Mouse (Mus musculus) CH12.LX (cell line): ENCODE data around the gene Cdhr2. TPM values are rescaled to one million over a fixed set of nuclear protein-coding genes. Genes with fewer than 3 reads are reported as not detected.

Experiments
- DNase-seq: peaks from one replicate; pipeline ENCODE4 v3.0.0-alpha.2; 2013; ENCODE audit errors: extremely low read depth
- H3K27ac ChIP-seq: 2 replicates; pipeline ENCODE4 v1.5.1; 2012; ENCODE audit warnings: low read depth, mild to moderate bottlenecking, control low read depth, moderate library complexity; ENCODE audit not compliant: insufficient read depth
- H3K27me3 ChIP-seq: replicated peaks from 2 replicates; pipeline ENCODE3; 2012; ENCODE audit warnings: inconsistent platforms
- H3K36me3 ChIP-seq, 2 experiments: replicated peaks in 1 of 2; 2 replicates each; pipeline versions ENCODE3 to v1.6.1; 2012; ENCODE audit warnings: inconsistent platforms in 1 of 2, low read length in 1 of 2, mild to moderate bottlenecking in 1 of 2, mixed read lengths in 1 of 2, moderate library complexity in 1 of 2; ENCODE audit not compliant: control insufficient read depth in 1 of 2, insufficient read depth in 1 of 2
- H3K4me1 ChIP-seq, 2 experiments: 2 replicates each; pipeline ENCODE4 v1.6.1; 2012; ENCODE audit warnings: inconsistent platforms in 1 of 2, moderate library complexity in 1 of 2; ENCODE audit not compliant: insufficient read depth in 2 of 2, control insufficient read depth in 1 of 2
- H3K4me2 ChIP-seq: 2 replicates; pipeline ENCODE4 v1.6.1; 2012; ENCODE audit warnings: low read depth, mild to moderate bottlenecking, control low read depth; ENCODE audit not compliant: poor library complexity, insufficient read depth, severe bottlenecking
- H3K4me3 ChIP-seq, 3 experiments: fragments of 150-350 bp in 1 of 3; sonication (generic) in 1 of 3; replicated peaks in 1 of 3; 2 replicates each; pipeline versions ENCODE3 to v1.5.1; 2011 to 2012; ENCODE audit warnings: low read depth in 2 of 3, low read length in 2 of 3, mild to moderate bottlenecking in 2 of 3, moderate library complexity in 2 of 3, control low read depth in 1 of 3, improper control_type of control experiment in 1 of 3, inconsistent platforms in 1 of 3, mixed read lengths in 1 of 3; ENCODE audit not compliant: poor library complexity in 1 of 3
- H3K79me2 ChIP-seq: replicated peaks from 2 replicates; pipeline ENCODE4 v1.6.1; 2012; ENCODE audit warnings: mild to moderate bottlenecking, moderate library complexity; ENCODE audit not compliant: control insufficient read depth, poor library complexity, insufficient read depth, severe bottlenecking; ENCODE audit errors: extremely low read depth
- H3K9ac ChIP-seq: 2 replicates; pipeline ENCODE4 v1.6.1; 2012; ENCODE audit warnings: low read depth, mild to moderate bottlenecking, control low read depth, moderate library complexity; ENCODE audit not compliant: insufficient read depth
- H3K9me3 ChIP-seq: replicated peaks from 2 replicates; pipeline ENCODE3; 2012; ENCODE audit warnings: low read length, inconsistent platforms, mixed read lengths
- E2F4 ChIP-seq: IDR thresholded peaks from 2 replicates; pipeline ENCODE4 v1.6.1; 2011; ENCODE audit warnings: low read depth, low read length, improper control_type of control experiment; ENCODE audit not compliant: insufficient replicate concordance
- ELF1 ChIP-seq: IDR thresholded peaks from 2 replicates; pipeline ENCODE4 v1.6.1; 2014; ENCODE audit warnings: low read depth, mild to moderate bottlenecking, inconsistent platforms, low read length, improper control_type of control experiment
- EP300 ChIP-seq: IDR thresholded peaks from 2 replicates; pipeline ENCODE4 v1.6.1; 2011; ENCODE audit warnings: low read length, improper control_type of control experiment
- ETS1 ChIP-seq: conservative IDR thresholded peaks from 2 replicates; pipeline ENCODE4 v1.6.1; 2012; ENCODE audit warnings: low read depth, mild to moderate bottlenecking, inconsistent platforms, low read length, improper control_type of control experiment, moderate library complexity
- IRF4 ChIP-seq: IDR thresholded peaks from 2 replicates; pipeline ENCODE4 v1.6.1; 2014; ENCODE audit warnings: low read depth, mild to moderate bottlenecking, inconsistent platforms, low read length, improper control_type of control experiment
- JUND ChIP-seq: conservative IDR thresholded peaks from 2 replicates; pipeline ENCODE4 v1.6.1; 2011; ENCODE audit warnings: low read depth, low read length, improper control_type of control experiment
- KAT2A ChIP-seq: IDR thresholded peaks from 2 replicates; pipeline ENCODE4 v1.6.1; 2012; ENCODE audit warnings: low read length, improper control_type of control experiment, inconsistent platforms; ENCODE audit not compliant: insufficient replicate concordance
- PAX5 ChIP-seq: IDR thresholded peaks from 2 replicates; pipeline ENCODE4 v1.6.1; 2012; ENCODE audit warnings: low read length, inconsistent platforms, mixed read lengths
- POLR2AphosphoS2 ChIP-seq: IDR thresholded peaks from 2 replicates; pipeline ENCODE4 v1.6.1; 2011; ENCODE audit warnings: low read depth, low read length, improper control_type of control experiment
- RAD21 ChIP-seq: IDR thresholded peaks from 2 replicates; pipeline ENCODE4 v1.6.1; 2011; ENCODE audit warnings: low read depth, mild to moderate bottlenecking, low read length, improper control_type of control experiment, moderate library complexity
- RCOR1 ChIP-seq: conservative IDR thresholded peaks from 2 replicates; pipeline ENCODE4 v1.6.1; 2012; ENCODE audit warnings: low read depth, mild to moderate bottlenecking, inconsistent platforms, low read length, improper control_type of control experiment
- SMC3 ChIP-seq: IDR thresholded peaks from 2 replicates; pipeline ENCODE4 v1.6.1; 2011; ENCODE audit warnings: low read depth, low read length, improper control_type of control experiment
- TCF12 ChIP-seq: IDR thresholded peaks from 2 replicates; pipeline ENCODE4 v1.6.1; 2014; ENCODE audit warnings: low read depth, mild to moderate bottlenecking, inconsistent platforms, low read length, improper control_type of control experiment
- UBTF ChIP-seq: IDR thresholded peaks from 2 replicates; pipeline ENCODE4 v1.6.1; 2012; ENCODE audit warnings: low read depth, mild to moderate bottlenecking, inconsistent platforms, low read length, improper control_type of control experiment, moderate library complexity
- ZNF384 ChIP-seq: IDR thresholded peaks from 2 replicates; pipeline ENCODE4 v1.6.1; 2012; ENCODE audit warnings: low read depth, low read length, improper control_type of control experiment, inconsistent platforms
- dilution Hi-C: fragments of 300-500 bp; cut with MboI; formaldehyde crosslinking; loops from 2 replicates; pipeline ENCODE4 v1.14.3; 2020; ENCODE audit warnings: low sequenced_read_pairs; ENCODE audit not compliant: extremely low pct_unique_long_range_greater_than_20kb, extremely low pct_ligation_motif_present
- in situ Hi-C: fragments of 300-500 bp; cut with MboI; formaldehyde crosslinking; loops from 3 replicates; pipeline ENCODE4 v1.14.3; 2019; ENCODE audit warnings: low sequenced_read_pairs, low pct_ligation_motif_present, low pct_unique_long_range_greater_than_20kb, mixed read lengths
- polyA plus RNA-seq: library from polyadenylated mRNA; unstranded; fragments of >175 nt; gene quantifications from 2 replicates; pipeline ENCODE4 v1.2.1, GENCODE M21; 2012; ENCODE audit warnings: low read depth; ENCODE audit not compliant: insufficient read length
- total RNA-seq, 2 experiments: library from RNA; depleted of rRNA; stranded (reverse); fragments of 300-350 nt in 1 of 2; fragments of >200 nt in 1 of 2; gene quantifications; 2 replicates each; pipeline ENCODE4 v1.2.3; 2012 to 2014

The Cdhr2 gene
- total and polyA plus RNA-seq, 3 experiments = not detected

DNA sequence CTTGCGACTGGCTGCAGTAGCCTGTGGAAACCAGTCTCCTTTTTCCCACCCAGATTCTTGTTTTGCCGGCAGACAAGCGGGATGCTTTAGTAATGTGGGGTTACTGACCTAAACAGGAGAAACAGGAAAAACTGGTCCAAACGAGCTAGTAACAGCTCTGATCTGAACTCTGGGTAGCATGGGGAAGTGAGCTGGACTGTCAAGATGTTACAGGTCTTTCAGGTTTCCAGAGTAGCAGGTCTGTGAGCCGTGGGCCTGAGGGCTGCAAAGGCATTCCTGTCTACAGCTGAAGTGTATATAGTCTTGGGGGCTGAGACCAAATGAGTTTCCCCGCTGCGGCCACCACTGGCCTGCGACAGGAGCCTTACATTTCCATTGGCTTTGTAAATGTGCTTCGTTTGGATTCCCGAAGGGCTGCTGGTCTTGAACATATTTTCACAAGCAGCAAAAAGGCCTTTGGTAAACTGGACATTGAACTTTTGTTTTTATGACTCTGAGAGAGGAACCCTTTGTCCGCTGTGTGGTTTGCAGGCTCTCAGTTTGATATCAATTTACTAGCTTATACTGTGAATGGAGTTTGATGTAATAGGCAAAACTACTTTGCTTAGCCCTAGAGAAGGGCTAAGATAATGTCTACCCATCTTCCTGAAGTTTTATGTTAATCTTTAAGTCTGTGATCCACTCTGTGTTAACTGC is 25.2 kb upstream of the Cdhr2 start:
- DNase-seq = no peak
- dilution Hi-C loops = no loop called here
- no peak for TF ChIP-seq SMC3
- no peak for TF ChIP-seq EP300
- TF ChIP-seq KAT2A = no peak
- TF ChIP-seq UBTF = no peak
- no peak for TF ChIP-seq TCF12
- TF ChIP-seq POLR2AphosphoS2 = no peak
- peaks cover 17 to 26% of the 10 kb centered on the region in 2 experiments for H3K36me3 ChIP-seq
- H3K27ac ChIP-seq = no peak overlapping the region
- no peak overlapping the region for H3K4me3 ChIP-seq
- no peaks in the 10 kb centered on the region for H3K27me3 ChIP-seq
- no peaks in the 10 kb centered on the region for H3K79me2 ChIP-seq
- H3K9me3 ChIP-seq = no peaks in the 10 kb centered on the region
- in situ Hi-C loops = no loop called here
- H3K9ac ChIP-seq = no peak overlapping the region
- H3K4me2 ChIP-seq = no peak overlapping the region
- no peaks in the 10 kb centered on the region for H3K4me1 ChIP-seq

DNA sequence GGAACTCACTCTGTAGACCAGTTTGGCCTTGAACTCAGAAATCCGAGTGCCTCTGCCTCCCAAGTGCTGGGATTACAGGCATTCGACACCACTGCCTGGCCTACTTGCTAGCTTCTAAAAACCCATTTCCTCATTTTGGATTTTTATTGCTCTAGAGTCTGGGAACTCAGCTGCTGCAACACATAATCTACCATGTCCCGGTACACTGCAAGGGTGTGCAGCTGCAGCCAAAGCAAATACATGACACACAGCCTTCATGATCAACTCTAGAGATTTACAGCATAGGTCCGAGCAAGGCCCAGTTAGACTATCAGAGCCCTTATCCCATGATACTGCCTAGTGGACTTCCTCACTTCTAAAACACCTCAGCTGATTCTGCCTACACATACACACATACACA is 23.0 kb upstream of the Cdhr2 start:
- in situ Hi-C loops = no loop called here
- dilution Hi-C loops = no loop called here
- TF ChIP-seq E2F4 = no peak
- TF ChIP-seq TCF12 = no peak
- no peak for TF ChIP-seq ETS1
- TF ChIP-seq JUND = no peak
- TF ChIP-seq ZNF384 = no peak
- TF ChIP-seq IRF4 = no peak
- no peak for TF ChIP-seq RCOR1
- TF ChIP-seq KAT2A = no peak
- TF ChIP-seq RAD21 = no peak
- no peak for TF ChIP-seq ELF1
- TF ChIP-seq PAX5 = no peak
- 0 out of 2 replicates have a peak, but pooled peaks cover 2% of the 10 kb centered on the region for H3K79me2 ChIP-seq
- H3K27ac ChIP-seq = no peak overlapping the region
- H3K9ac ChIP-seq = no peak overlapping the region
- no peak for DNase-seq
- no peak overlapping the region for H3K4me2 ChIP-seq
- no peak overlapping the region for H3K4me3 ChIP-seq
- no peaks in the 10 kb centered on the region for H3K27me3 ChIP-seq
- no peaks in the 10 kb centered on the region for H3K9me3 ChIP-seq
- H3K4me1 ChIP-seq = no peaks in the 10 kb centered on the region
- peaks cover 39 to 49% of the 10 kb centered on the region in 2 experiments for H3K36me3 ChIP-seq
